Mouse (Mus musculus) testis, adult 2 months (tissue): ENCODE results near the gene Tmem87a.

Source experiments
- CTCF ChIP-seq: fragments of 200-500 bp; IDR thresholded peaks from 2 replicates; pipeline ENCODE4 v1.5.1; 2012; ENCODE audit warnings: low read depth, mild to moderate bottlenecking, inconsistent platforms, low read length, moderate library complexity; ENCODE audit not compliant: control insufficient read depth, insufficient read depth, insufficient replicate concordance
- POLR2A ChIP-seq: fragments of 200-500 bp; IDR thresholded peaks from 2 replicates; pipeline ENCODE4 v1.6.1; 2012; ENCODE audit warnings: low read depth, mild to moderate bottlenecking, inconsistent platforms, low read length, moderate library complexity; ENCODE audit not compliant: control insufficient read depth

DNA sequence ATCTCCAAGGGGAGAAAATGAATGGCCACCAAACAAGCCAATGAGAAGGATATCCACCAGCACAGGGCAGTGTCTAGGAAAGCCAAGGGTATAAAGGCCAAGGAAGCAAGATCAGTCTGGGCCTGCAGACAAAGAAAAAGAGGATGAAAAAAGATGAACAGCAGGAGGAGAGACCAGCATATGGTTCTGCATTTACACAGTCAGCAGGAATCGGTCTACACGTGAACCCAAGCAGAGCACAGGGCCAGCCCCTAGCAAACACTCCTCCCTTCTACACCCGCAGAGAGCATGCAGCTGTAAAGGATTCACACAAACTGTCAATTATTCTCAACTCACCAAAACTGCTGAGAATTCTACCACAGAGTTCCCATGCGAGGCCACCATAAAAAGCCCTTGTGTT, 30.1 kb downstream of the Tmem87a start:
- TF ChIP-seq CTCF (no peak), POLR2A (no peak)
